Mouse (Mus musculus): ENCODE results near the gene Dennd6b. TPM values are rescaled to one million over a fixed set of nuclear protein-coding genes. Genes with fewer than 3 reads are reported as not detected.
A peak's percentile ranks its signal among the peaks of the same experiment; 100 is the strongest.

Dennd6b gene
- total RNA-seq, 2 experiments from 2014 or later: 45.9 to 52.9 TPM

DNA sequence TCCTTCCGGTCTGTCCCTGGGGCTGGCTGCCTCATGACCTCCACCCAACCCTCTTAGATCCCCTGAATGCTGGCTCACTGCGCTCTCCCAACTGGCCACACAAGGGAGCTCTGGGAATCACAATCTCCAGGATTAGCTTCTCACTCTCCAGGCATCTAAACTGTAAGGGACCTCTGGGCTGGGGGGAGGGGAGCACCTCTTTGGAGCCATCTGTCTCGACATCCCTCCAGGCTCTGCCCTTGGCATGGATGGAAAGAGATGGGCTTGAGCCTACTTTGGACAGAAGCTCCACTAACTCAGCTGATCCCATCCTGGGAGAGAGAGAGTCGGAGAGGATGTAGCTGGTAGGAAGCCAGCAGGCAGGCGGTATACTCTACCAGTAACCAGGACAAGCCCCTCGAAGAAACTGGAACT, 14.0 kb downstream of the Dennd6b start:
- DNase-seq (ENCODE audit: low spot score in 2 of 2): no peak

DNA sequence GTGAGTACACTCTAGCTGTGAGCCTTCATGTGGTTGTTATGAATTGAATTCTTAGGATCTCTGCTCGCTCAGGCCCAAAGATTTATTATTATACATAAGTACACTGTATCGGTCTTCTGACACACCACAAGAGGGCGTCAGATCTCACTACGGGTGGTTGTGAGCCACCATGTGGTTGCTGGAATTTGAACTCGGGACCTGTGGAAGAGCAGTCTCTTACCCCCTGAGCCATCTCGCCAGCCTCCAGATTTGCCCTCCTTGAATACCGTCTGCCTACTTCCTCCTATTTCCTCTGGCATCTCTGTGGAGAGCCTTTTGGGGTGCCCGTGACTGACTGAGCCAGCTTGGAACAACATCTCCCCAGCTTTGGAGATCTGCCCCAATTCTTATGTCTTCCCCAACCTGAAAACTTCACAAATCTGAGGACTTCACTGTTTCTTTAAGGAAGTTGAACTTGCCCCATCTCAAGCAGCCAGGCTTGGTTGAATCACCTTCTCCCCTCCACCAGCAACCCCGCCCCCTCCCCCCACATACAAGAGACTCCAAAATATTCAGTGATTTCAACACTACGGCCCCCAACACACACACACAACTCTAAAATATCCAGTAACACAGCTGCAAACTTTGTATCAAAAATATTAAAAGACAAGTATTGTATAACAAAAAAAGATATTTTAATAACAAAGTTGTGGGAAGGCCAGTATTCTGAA, 14.6 kb downstream of the Dennd6b start:
- no peak for DNase-seq (ENCODE audit: low spot score in 2 of 2)

DNA sequence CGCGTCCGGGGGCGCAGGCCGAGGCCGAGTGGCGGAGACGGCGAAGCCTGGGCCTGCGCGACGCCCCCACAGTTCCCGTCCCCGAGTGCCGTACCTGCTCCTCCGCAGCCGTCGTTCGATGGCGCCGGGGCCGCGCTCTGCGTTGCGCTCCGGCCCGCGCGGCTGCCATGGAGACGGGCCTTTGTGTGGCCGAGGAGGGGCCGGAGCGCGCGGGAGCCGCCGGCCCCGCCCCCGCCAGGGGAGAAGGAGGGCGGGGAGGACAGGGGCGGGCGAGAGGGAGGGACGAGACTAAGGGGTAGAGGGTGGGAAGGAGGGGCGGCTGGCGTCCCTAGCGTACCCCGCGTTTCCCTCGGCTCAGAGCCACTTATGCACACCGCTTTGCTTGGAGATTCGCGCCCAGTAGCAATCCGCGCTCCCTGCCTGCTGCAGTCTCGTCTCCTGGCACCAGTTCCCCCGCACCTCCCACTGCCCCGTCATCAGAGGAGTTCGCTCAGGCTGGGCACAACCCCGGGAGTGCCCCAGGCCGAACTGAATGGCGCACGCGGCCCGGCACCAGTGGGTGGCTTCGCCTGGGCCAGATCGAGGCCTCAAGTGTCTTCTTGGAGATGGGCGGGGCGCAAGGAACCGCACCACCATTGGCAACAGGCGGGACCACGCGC, 15.6 kb downstream of the Dennd6b start, which contains the start of gene Plxnb2:
Gene Plxnb2, minus strand, starts transcription at position 218 of the 659 bp plus-strand sequence.
- DNase-seq (ENCODE audit: low spot score in 2 of 2): peak; percentile 63 to 78

DNA sequence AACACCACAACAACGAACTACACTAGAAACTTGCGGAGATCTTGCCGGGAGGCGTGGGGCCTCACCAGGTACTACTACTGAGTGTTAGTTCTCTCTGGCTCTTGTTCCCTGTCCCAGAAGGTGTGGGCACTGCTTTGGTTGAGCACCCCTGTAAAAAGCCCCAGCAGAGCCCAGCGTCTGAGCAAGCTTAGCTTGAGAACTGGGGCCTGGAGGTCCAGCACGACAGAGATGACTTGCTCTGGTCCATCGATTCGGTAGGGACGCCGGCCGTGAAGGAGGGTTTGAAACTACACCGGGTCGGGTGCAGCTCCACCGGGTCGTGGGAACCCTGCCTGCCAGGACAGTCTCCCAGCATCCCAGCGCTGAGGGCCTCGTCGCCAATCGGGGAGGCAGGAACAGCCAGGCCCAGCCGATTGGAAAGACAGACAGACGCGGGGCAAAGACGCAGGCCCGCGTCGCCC, 16.2 kb downstream of the Dennd6b start:
- no peak for DNase-seq (ENCODE audit: low spot score in 2 of 2)

DNA sequence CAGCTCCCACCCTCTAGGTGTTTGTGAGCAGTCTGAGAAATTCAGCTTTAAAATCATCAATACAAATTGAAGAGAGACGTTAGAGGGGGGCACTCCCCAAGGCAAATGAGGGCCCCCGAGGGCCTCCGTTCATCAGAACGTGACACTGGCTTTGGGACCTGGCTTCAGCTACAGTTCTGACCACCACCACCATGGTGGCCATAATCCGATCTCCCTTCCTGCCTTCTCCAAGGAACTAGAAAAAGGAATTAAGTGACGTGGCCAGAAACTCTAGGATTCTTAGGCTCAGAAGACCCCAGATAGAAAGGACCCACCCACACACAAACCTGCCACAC, 16.7 kb downstream of the Dennd6b start:
- no peak for DNase-seq (ENCODE audit: low spot score in 2 of 2)

DNA sequence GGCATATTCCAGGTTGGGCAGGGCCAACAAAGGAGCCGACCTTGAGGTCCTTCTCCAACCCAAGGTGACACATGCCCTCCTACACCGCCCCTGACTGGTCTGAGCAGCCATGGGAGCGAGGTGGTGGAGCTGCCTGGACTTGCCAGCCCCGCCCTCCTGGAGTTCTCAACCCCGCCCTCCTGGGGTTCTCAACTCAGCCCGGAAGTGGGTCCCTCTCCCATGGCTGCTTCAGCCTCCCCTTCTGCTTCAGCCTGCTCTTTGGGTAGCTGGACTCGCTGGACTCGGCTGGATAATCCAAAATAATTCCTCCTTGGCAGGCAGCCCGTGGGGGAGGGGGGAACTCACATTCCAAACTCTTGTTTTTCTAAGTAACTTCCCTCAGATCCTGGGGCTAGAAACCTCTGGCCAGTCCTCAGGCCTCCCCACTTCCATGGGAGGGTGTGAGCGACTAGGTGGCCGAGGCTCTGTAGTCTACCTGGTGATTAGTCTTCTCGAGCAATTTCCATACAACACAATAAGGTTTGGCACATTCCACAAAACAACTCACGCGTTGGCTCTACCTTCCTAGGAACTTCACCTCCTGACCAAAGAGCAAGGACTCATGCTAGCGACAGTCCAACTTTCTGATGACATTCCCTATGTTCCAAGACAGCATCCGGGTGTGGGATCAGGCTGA, 17.2 kb downstream of the Dennd6b start:
- no peak for DNase-seq (ENCODE audit: low spot score in 2 of 2)

DNA sequence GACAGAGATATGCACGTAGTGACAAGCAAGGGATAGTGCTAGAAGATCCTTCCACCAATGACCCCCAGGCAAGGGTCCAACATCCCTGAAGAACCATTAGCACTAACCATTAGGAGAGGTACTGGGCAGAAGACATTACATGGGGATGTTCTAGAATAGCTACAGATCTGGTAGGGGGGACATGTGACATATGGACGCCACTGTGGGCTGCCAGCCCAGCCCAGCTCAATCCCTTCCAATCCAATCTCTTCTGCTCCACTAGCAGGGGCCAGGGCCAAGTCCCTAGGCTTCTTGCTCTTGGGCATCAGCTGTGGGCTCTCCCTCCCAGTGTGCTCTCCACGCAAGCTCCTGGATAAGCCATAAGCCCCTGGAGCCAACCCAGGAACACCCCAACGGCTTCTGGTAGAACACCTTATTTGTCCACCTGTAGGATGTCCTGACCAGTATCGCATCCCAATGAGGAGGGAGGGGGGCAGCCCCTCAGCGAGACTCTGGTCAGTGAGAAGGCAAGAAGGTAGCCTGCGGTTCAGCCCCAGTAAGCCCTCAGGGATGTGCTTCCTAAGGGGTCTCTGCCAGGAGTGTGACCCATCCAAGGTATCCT, 17.9 kb downstream of the Dennd6b start:
- no peak for DNase-seq (ENCODE audit: low spot score in 2 of 2)

DNA sequence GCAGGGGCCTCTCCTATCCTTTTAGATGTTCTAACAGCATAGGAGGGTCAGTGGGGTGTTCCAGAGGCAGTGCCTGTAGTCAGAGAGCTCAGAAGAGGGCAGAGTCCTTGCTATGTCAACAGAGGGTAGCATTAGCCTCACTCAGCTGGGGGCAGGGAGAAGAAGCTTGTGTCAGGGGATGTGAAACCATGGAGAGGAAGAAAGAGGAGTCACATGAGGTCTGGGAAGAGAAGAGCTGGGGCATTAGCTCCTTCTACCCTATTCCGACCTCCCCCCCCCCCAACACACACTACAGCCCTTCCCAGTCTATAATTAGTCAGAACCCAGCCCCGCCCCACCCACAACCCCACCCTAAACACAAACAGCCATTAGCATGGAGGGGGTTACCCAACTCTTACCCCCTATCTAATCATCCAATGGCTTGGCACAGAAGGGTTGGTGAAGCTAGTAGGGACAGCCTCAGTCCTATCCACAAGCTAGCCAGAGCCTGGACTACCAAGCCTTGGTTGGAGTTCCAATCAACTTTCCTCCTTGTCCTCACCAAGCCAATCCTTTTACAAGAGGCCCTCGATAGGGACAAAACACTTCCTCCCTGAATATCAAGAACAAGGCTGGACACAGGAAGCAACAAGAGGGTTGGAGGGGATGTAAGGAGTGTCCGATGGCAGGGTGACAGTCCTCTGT, 18.6 kb downstream of the Dennd6b start:
- DNase-seq (ENCODE audit: low spot score in 2 of 2): no peak

DNA sequence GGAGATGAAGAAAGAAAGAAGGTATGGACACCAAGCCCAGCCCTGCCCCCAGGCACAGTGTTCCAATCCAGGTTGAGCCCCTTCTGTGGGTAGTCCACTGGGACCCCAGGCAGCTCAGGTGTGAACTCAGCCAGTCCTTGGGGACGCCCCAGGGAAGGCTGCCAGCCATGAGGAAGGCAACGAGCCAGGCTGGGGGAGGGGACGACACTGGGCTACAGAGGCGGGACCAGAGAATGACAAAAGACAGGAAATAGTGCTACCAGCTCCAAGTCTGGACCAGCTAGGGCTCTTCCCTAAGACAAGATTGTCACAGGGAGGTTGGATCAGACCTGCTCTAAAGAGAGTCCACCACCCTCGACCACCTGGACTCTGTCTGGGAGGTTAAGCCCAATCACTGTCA, 19.2 kb downstream of the Dennd6b start:
- DNase-seq (ENCODE audit: low spot score in 2 of 2): peak in 1 of 2 experiments; percentile 31

DNA sequence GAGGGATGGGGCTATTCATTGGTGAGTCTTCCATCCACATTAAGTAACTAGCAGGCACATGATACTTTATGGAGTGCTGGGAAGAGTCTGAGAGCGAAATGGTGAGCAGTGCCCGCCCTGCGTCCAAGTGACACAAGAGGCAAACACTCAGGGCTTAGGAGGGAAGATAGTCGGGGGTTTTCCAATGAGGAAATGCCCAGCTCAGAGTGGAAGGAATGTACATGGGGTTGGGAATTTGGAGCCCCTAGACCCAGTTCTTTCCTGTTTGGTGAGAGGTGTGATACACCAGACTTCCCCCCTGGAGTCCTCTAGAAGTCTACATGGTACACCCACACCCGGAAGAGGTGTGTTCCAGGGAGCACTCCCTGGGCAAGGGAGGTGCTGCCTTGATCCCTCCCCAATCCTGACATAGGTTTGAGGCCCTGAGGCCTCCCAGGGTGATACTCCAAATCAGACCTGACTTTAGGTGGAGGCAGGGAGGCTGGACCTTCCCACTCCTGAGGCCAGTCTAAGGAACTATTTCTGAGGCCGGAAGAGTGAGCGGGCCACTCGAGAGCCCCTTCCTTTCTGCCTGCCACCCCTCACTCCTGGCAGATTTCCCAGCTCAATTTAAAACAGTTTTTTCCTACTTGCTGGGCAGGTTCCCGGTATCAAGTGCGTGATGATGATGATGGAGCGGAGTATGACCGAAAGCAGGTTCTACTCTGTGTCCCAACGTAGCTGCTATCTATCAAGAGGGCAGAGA, 20.7 kb downstream of the Dennd6b start:
- no peak for DNase-seq (ENCODE audit: low spot score in 2 of 2)

DNA sequence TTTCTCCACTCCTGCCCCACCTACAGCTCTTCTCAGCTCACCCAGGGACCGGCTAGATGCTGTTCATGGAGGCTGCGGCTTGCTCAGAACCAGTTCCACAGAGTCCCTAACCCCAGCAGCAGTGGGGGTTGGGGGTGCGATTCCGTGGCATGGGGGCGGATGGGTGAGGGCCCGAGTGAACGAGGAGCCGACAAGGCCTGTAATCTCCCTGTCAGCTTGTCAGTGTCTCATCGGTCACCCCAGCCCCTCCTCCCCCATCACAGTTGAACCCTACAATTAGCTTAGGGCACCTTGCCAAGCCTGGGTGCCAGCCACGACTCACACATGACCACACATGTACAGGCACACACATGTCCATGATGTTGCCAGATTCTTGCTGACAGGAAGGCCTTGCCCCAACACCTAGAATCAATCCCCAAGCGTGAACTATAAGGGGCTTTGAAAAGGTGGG, 21.4 kb downstream of the Dennd6b start:
- DNase-seq (ENCODE audit: low spot score in 2 of 2): no peak

DNA sequence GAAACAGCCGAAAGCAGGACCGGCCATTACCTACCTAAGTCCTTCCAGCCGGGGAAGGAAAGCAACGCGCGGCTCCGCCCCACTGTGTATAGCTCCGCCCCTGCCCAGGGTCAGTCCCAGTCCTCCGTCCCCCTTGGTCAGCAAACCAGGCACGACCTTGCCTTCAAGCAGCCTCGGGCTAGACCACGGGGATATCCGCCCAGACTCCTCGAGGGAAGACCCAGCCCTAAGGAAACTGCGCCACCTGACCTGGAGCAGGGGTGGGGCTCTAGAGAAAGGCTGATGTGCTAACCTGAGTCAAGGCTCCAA, 22.4 kb downstream of the Dennd6b start:
- DNase-seq (ENCODE audit: low spot score in 2 of 2): peak in 1 of 2 experiments; percentile 35

DNA sequence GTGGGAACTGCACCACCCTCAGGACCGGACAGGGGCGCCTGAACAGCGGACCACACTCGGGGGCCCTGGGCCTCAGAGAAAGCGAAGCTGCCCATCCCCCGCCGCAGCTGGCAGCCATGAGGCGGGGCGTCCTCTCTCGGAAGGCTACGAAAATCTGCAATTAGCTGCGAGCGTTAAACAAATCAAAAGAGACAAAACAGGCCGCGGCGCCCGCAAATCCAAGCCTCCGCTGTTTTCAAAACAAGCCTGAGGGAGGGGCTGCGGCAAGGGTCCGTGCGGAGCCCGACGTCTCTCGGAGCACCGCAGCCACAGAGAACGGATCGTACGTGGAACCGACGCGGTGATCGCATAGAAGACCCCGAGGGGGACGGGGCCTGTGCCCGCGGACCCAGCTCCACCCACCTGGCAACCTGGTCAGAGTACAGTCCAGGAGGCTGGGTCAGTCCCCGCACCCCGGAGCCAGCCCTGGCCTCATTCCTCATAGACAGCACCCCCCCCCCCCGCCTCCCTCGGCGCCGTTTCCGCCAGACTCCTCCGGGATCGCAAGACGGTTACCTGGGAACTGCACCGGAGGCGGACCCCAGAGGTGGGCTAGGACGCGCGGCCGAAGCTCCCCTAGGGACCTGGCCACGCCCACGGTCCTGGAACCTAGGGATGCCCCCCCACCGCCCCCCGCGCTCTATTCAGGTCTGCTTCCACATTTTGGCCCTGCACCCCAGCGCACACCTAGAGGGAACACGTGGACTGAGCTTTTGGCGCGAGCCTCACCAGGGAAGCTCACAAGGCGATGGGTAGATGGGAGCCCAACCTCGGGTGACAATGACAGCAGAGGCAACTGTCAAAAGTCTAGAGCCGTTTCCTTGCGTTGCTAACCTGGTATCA, 23.0 kb downstream of the Dennd6b start:
- DNase-seq (ENCODE audit: low spot score in 2 of 2): peak; percentile 27 to 31

DNA sequence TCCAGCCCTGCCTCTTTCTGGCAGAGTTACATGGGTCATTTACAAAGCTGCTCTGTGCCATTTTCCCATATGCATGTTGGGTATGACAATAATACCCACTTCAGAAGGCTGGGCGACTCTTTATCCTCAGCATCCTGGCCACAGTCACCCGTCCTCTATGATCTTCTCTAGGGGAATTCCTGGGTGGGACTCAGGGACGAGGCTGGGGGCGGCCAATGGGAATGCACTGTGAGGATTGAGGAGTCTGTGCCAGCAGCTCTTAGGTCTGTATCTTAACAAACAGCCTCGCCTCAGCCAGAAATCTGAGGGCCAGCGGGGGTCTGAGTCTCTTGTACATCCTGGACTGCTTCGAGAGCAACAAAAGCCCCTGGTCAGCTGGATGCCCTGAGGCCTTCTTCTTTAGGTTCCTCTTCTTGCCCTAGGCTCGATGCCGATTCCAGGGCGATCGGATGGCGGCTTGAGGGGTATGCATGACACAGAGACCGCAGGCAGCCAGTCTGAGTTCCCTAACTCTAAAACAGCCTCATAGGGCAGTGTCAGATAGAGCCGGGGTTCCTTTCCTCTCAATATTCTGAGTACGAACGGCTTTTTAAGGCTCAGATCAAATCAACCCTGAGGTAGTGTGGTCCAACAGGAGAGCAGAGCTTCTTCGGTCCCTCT, 23.9 kb downstream of the Dennd6b start:
- DNase-seq (ENCODE audit: low spot score in 2 of 2): no peak

DNA sequence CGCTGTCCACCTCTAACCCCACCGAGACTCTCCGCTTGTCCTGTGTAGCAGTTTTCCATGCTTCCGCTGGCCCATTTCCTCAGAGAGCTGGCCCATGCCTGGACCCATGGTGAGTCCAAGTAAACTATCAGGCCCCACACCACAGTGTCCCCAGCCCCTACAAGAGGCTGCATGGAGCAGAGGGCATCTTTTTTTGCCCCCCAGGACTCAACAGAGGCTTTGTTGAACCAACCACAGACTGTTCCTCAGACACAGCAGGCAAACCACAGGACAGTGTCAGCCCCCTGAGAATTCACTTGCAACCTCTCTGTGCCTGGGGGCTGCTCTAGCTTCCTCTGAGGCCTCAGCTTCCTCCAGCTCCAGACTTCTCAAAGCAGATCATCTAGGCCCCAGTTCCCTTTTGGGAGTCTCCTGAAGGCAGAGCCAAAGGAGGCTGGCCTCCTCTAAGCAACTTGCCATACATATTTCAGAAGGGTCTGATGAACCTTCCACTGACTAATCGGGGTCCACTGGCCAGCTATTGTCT, 24.7 kb downstream of the Dennd6b start:
- DNase-seq (ENCODE audit: low spot score in 2 of 2): no peak

DNA sequence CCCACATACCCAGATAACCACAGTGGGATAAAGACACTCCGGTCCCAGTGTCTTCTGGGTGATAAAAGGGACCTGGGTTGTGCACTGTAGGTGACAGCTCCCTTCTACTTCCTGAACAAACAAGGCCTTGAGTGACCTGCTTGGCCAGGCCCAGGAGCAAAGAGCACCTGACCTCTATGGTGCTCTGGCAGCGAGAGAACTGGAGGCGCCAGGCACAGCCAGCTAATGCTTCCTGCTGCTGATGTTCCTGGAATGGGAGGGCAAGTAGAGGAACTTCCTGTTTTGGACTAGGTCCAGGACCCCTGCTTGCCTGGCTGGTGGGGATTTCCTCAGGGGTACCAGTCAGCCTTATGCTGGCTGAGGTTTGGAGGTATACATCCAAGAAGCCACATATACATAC, 26.2 kb downstream of the Dennd6b start:
- no peak for DNase-seq (ENCODE audit: low spot score in 2 of 2)

DNA sequence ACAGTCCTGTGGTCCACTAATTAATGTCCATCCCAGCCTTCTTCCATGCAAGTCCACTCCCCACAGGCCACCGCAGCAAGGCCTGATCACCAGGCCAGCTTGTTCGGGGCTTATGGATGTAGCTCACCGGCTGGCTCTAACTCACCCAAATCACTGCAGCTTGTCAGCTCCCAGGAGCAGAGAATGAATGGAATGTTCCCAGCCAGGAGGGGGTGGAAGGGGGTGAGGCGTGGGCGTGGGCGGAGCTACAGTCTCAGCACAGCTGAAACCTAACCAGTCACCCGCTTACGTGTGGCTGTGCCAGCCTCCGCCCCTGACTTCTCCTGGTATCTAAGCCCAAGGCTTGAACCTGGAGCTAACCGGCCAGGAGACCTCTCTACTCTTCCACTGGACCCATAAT, 26.9 kb downstream of the Dennd6b start:
- DNase-seq (ENCODE audit: low spot score in 2 of 2): peak; percentile 81 to 87

DNA sequence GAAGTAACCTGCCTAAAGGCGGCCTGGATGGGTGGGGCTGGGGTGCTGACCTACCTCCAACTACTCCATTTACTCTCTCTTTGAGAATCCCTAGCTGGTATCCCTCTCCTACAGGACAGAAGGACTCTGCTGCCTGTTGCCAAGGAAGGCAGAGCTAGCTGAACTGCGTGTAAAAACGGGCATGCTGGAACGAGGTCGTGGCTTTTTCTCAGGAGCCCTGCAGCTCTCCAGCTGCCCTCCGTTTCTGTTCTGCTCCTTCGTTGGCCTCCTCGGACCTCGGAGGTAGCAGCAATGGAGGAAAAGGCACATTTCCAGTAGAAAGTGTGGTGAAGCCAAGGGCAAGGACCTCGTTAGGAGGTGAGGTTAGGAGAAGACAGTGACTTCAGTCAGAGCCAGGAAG, 27.4 kb downstream of the Dennd6b start:
- no peak for DNase-seq (ENCODE audit: low spot score in 2 of 2)

DNA sequence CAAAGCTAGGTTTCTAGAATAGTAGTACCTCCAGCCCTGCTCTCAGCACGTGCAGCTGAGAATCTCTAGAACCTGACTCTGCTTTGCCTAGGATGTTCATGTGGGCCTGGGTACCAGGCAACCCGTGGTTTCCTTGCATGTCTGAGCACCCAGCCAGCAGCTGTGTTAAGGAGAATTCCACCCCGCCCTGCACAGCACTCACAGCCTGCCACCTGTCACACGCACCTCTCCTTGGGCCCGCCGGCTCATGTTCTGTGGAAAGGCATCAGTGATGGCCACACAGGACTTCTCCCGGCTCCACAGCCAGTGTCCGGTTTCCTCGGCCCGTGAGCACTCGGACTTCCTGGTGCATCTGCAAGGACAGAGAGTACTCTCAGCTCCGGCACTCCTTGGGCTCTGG, 30.8 kb downstream of the Dennd6b start:
- DNase-seq (ENCODE audit: low spot score in 2 of 2): no peak
